Mouse (Mus musculus) E14TG2a.4 (cell line): ENCODE measurements around the gene Psat1.

ENCODE experiments used
- H3K27me3 ChIP-seq: 2 replicates; pipeline ENCODE4 v1.6.1; 2014; ENCODE audit warnings: low read length, control low read depth; ENCODE audit not compliant: insufficient read depth
- H3K36me3 ChIP-seq: 2 replicates; pipeline ENCODE4 v1.6.1; 2014; ENCODE audit warnings: low read length, control low read depth; ENCODE audit not compliant: insufficient read depth
- H3K4me1 ChIP-seq: replicated peaks from 2 replicates; pipeline ENCODE4 v1.6.1; 2014; ENCODE audit warnings: low read depth, low read length, control low read depth
- H3K4me3 ChIP-seq: replicated peaks from 2 replicates; pipeline ENCODE4 v1.5.1; 2014; ENCODE audit warnings: mild to moderate bottlenecking, low read length
- H3K9me3 ChIP-seq: 2 replicates; pipeline ENCODE4 v1.6.1; 2014; ENCODE audit warnings: low read length, control low read depth
- CTCF ChIP-seq: conservative IDR thresholded peaks from 2 replicates; pipeline ENCODE4 v1.5.1; 2014; ENCODE audit warnings: low read length
- NANOG ChIP-seq: IDR thresholded peaks from 2 replicates; pipeline ENCODE4 v1.6.1; 2014; ENCODE audit warnings: borderline replicate concordance, low read length, mixed read lengths
- POU5F1 ChIP-seq: IDR thresholded peaks from 2 replicates; pipeline ENCODE4 v1.6.1; 2014; ENCODE audit warnings: low read length, borderline replicate concordance

The Psat1 gene

GRCm38 (mm10) chr19:15865431-15865830, 81.7 kb downstream of the Psat1 start:
- Histone ChIP-seq H3K4me1 (no peaks in the 10 kb centered on the region), H3K4me3 (no peak overlapping the region), H3K36me3 (no peaks in the 10 kb centered on the region), H3K27me3 (no peaks in the 10 kb centered on the region), H3K9me3 (no peaks in the 10 kb centered on the region)
- TF ChIP-seq CTCF = no peak

GRCm38 (mm10) chr19:15864129-15864528, 83.0 kb downstream of the Psat1 start:
- H3K4me3 ChIP-seq = no peak overlapping the region
- no peaks in the 10 kb centered on the region for H3K4me1 ChIP-seq
- no peaks in the 10 kb centered on the region for H3K36me3 ChIP-seq
- TF ChIP-seq NANOG (no peak), CTCF (no peak), POU5F1 (no peak)
- no peaks in the 10 kb centered on the region for H3K27me3 ChIP-seq
- no peaks in the 10 kb centered on the region for H3K9me3 ChIP-seq

GRCm38 (mm10) chr19:15855379-15855778, 91.8 kb downstream of the Psat1 start:
- TF ChIP-seq POU5F1 (no peak), CTCF (no peak), NANOG (no peak)
- no peaks in the 10 kb centered on the region for H3K4me1 ChIP-seq
- H3K36me3 ChIP-seq = no peaks in the 10 kb centered on the region
- no peaks in the 10 kb centered on the region for H3K9me3 ChIP-seq
- no peaks in the 10 kb centered on the region for H3K27me3 ChIP-seq
- no peak overlapping the region for H3K4me3 ChIP-seq
